Mouse (Mus musculus) fibroblast of lung, adult 2 months (primary cell): ENCODE data around the gene Tjp1.

ENCODE experiments used
- DNase-seq: peaks from one replicate; pipeline ENCODE4 v3.0.0-alpha.2; 2011; ENCODE audit warnings: low read depth

The Tjp1 gene

GRCm38 (mm10) chr7:65356204-65356603 is 171.4 kb downstream of the Tjp1 start:
- no peak for DNase-seq

GRCm38 (mm10) chr7:65354908-65355307 is 172.7 kb downstream of the Tjp1 start:
- no peak for DNase-seq

- no peak for DNase-seq
These were observed 177.1 kb downstream of the Tjp1 start for GRCm38 (mm10) chr7:65350348-65351079.

- no peak for DNase-seq
These were observed 179.0 kb downstream of the Tjp1 start for GRCm38 (mm10) chr7:65348540-65348939.

- DNase-seq, result no peak
These were observed 182.3 kb downstream of the Tjp1 start for GRCm38 (mm10) chr7:65345314-65345713.

- no peak for DNase-seq
These were observed 189.9 kb downstream of the Tjp1 start for GRCm38 (mm10) chr7:65337581-65338270.

- no peak for DNase-seq
These were observed 194.4 kb downstream of the Tjp1 start for GRCm38 (mm10) chr7:65333081-65333760.

GRCm38 (mm10) chr7:65319047-65319725 is 208.4 kb downstream of the Tjp1 start:
- DNase-seq, result peak; percentile 34

- peak; percentile 13 for DNase-seq
These were observed 210.2 kb downstream of the Tjp1 start for GRCm38 (mm10) chr7:65317418-65317817.

GRCm38 (mm10) chr7:65315182-65315581 is 212.4 kb downstream of the Tjp1 start:
- DNase-seq, result no peak

GRCm38 (mm10) chr7:65296675-65297589 is 230.6 kb downstream of the Tjp1 start:
- DNase-seq, result no peak

GRCm38 (mm10) chr7:65282886-65283285 is 244.7 kb downstream of the Tjp1 start:
- no peak for DNase-seq

- DNase-seq, result no peak
These were observed 245.6 kb downstream of the Tjp1 start for GRCm38 (mm10) chr7:65281960-65282359.

GRCm38 (mm10) chr7:65280944-65281912 is 246.4 kb downstream of the Tjp1 start:
- DNase-seq, result no peak

- no peak for DNase-seq
These were observed 248.3 kb downstream of the Tjp1 start for GRCm38 (mm10) chr7:65279277-65279676.

- DNase-seq, result no peak
These were observed 251.8 kb downstream of the Tjp1 start for GRCm38 (mm10) chr7:65275761-65276160.

GRCm38 (mm10) chr7:65274216-65274615 is 253.4 kb downstream of the Tjp1 start:
- DNase-seq, result no peak

- no peak for DNase-seq
These were observed 277.9 kb downstream of the Tjp1 start for GRCm38 (mm10) chr7:65249656-65250055.
